Mouse (Mus musculus): ENCODE data around the gene Mgst2. TPM values are rescaled to one million over a fixed set of nuclear protein-coding genes. Genes with fewer than 3 reads are reported as not detected.

The Mgst2 gene
- polyA plus RNA-seq, 1 experiment from 2014 or later: 0.90 TPM

DNA sequence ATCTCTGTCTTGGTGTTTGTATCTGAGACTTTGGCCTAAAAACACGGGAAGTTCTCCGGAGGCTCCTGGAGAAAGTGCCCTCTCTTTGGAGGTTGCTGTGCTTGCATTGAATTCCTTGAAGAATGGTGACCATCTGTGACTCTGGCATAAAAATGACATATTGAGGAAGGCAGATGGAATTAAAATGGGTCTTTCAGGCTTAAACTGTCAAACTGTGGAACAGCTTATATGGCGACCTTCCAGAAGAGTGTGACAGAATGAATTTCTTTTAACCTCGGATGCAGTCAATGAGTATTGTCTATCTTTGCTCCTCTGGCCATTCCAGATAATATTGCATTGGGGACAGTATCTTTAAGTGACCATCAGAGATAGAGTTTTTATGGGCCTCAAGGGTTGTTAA, 28.2 kb upstream of the Mgst2 start:
- 91% methylated on average over 4 of the region's 4 CpGs for WGBS
- no peaks in the 10 kb centered on the region for H3K36me3 ChIP-seq (replicated peaks; ENCODE audit: control insufficient read depth, insufficient read depth, low read depth, low read length)
- no peaks in the 10 kb centered on the region for H3K4me1 ChIP-seq (ENCODE audit: control insufficient read depth, insufficient read depth, low read length)
- H3K9me3 ChIP-seq (replicated peaks; ENCODE audit: control insufficient read depth, low read length): no peaks in the 10 kb centered on the region; the same call in 1 of the 2 replicates
- H3K9ac ChIP-seq (replicated peaks; ENCODE audit: low read length): no peak overlapping the region
- H3K4me2 ChIP-seq (ENCODE audit: low read depth, low read length): no peak overlapping the region
- H3K27me3 ChIP-seq (ENCODE audit: control insufficient read depth, insufficient read depth, low read length): no peaks in the 10 kb centered on the region
- H3K27ac ChIP-seq (replicated peaks; ENCODE audit: low read depth, low read length): no peak overlapping the region
- ATAC-seq (replicated peaks; ENCODE audit: insufficient number of reproducible peaks, low FRiP score, low TSS enrichment, low read depth): no peak
- no peak overlapping the region for H3K4me3 ChIP-seq (ENCODE audit: low read depth, low read length)
- DNase-seq (ENCODE audit: low spot score): no peak

DNA sequence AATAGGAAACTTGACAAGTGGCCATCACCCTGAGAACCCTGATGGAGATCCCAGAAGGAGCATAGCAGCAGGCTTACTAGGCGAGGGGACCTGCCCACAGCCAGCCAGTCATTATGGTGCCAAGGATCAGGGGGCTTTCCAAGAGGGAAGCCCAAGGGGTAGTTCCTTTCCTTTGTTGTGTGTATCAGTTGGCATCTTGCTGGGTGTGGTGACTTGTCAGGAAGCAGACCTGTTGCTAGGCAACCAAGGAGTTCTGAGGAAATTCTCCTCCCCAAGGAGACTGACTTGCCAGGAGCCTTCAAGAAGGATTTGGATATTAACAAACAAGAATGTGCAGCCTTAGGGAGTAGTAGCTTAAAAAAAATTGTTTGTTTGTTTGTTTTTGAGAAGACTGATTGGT, 25.7 kb upstream of the Mgst2 start:
- WGBS: 77% methylated on average over 1 of the region's 1 CpGs
- ATAC-seq (replicated peaks; ENCODE audit: insufficient number of reproducible peaks, low FRiP score, low TSS enrichment, low read depth): no peak
- no peaks in the 10 kb centered on the region; the same call in 1 of the 2 replicates for H3K9me3 ChIP-seq (replicated peaks; ENCODE audit: control insufficient read depth, low read length)
- no peak overlapping the region for H3K9ac ChIP-seq (replicated peaks; ENCODE audit: low read length)
- H3K4me3 ChIP-seq (ENCODE audit: low read depth, low read length): no peak overlapping the region
- no peaks in the 10 kb centered on the region for H3K4me1 ChIP-seq (ENCODE audit: control insufficient read depth, insufficient read depth, low read length)
- H3K36me3 ChIP-seq (replicated peaks; ENCODE audit: control insufficient read depth, insufficient read depth, low read depth, low read length): no peaks in the 10 kb centered on the region
- no peak for DNase-seq (ENCODE audit: low spot score)
- H3K4me2 ChIP-seq (ENCODE audit: low read depth, low read length): no peak overlapping the region
- no peaks in the 10 kb centered on the region for H3K27me3 ChIP-seq (ENCODE audit: control insufficient read depth, insufficient read depth, low read length)
- H3K27ac ChIP-seq (replicated peaks; ENCODE audit: low read depth, low read length): no peak overlapping the region

DNA sequence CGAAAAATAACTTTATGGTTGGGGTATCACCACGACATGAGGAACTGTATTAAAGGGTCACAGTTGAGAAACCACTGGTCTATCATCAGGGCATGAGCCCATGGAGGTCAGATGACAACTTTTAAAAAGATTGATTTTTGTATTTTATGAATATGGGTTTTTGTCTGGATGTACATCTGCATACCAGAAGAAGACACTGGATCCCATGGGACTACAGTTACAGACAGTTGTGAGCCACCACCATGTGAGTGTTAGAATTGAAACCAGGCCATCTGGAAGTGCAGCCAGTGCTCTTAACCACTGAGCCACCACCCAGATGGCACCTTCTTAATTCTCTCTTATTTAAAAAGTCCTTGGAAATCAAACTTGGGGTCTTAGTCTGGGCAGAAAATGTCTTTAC, 24.2 kb upstream of the Mgst2 start:
- no peaks in the 10 kb centered on the region for H3K27me3 ChIP-seq (ENCODE audit: control insufficient read depth, insufficient read depth, low read length)
- H3K4me3 ChIP-seq (ENCODE audit: low read depth, low read length): no peak overlapping the region
- no peak overlapping the region for H3K4me2 ChIP-seq (ENCODE audit: low read depth, low read length)
- no peak overlapping the region for H3K27ac ChIP-seq (replicated peaks; ENCODE audit: low read depth, low read length)
- 91% methylated on average over 2 of the region's 2 CpGs for WGBS
- H3K36me3 ChIP-seq (replicated peaks; ENCODE audit: control insufficient read depth, insufficient read depth, low read depth, low read length): no peaks in the 10 kb centered on the region
- no peak overlapping the region for H3K9ac ChIP-seq (replicated peaks; ENCODE audit: low read length)
- no peaks in the 10 kb centered on the region for H3K4me1 ChIP-seq (ENCODE audit: control insufficient read depth, insufficient read depth, low read length)
- ATAC-seq (replicated peaks; ENCODE audit: insufficient number of reproducible peaks, low FRiP score, low TSS enrichment, low read depth): no peak
- H3K9me3 ChIP-seq (replicated peaks; ENCODE audit: control insufficient read depth, low read length): no peaks in the 10 kb centered on the region; the same call in 1 of the 2 replicates
- DNase-seq (ENCODE audit: low spot score): no peak

DNA sequence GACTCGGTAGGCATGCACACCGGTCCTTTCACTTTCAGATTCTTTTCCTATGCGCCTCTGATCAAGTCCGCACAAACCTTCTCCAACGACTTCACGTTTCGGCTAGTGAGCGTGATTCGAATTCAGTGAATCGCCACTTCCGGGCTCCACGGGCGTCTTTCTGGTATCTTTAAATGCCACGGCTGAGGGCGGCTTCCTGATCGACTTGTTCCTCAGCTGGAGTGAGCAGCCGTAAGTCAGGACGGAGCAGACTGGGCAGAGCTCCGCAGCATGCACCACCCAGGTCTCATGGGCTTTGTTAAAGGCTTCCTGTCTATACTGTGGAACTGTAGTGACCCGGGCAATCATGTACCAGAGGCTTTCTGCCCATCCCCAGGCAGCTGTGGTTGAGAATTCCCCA, 23.5 kb upstream of the Mgst2 start:
- no peaks in the 10 kb centered on the region; the same call in 1 of the 2 replicates for H3K9me3 ChIP-seq (replicated peaks; ENCODE audit: control insufficient read depth, low read length)
- no peak overlapping the region for H3K4me2 ChIP-seq (ENCODE audit: low read depth, low read length)
- H3K36me3 ChIP-seq (replicated peaks; ENCODE audit: control insufficient read depth, insufficient read depth, low read depth, low read length): no peaks in the 10 kb centered on the region
- H3K27ac ChIP-seq (replicated peaks; ENCODE audit: low read depth, low read length): no peak overlapping the region
- H3K9ac ChIP-seq (replicated peaks; ENCODE audit: low read length): no peak overlapping the region
- 87% methylated on average over 20 of the region's 20 CpGs for WGBS
- H3K4me1 ChIP-seq (ENCODE audit: control insufficient read depth, insufficient read depth, low read length): no peaks in the 10 kb centered on the region
- ATAC-seq (replicated peaks; ENCODE audit: insufficient number of reproducible peaks, low FRiP score, low TSS enrichment, low read depth) (no peak), DNase-seq (ENCODE audit: low spot score) (no peak)
- H3K4me3 ChIP-seq (ENCODE audit: low read depth, low read length): no peak overlapping the region
- no peaks in the 10 kb centered on the region for H3K27me3 ChIP-seq (ENCODE audit: control insufficient read depth, insufficient read depth, low read length)

DNA sequence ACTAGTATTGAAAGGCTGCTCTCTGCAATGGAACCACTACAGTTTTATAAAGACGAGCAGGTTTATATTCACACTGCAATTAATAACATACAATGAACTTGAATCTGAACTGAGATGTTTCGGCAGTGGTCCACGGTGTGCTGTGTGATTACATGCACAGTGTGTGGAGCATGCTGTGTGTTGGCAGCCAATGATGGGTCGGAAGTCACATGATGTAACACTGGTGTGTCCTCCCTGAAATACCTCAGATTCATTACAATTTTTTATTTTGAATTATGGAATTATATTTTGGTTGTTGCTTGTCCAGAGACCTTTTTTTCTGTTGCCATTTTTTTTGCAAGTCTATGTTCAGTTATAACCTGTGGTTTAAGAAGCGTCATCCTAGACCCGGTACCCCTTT, 22.8 kb upstream of the Mgst2 start:
- no peaks in the 10 kb centered on the region for H3K36me3 ChIP-seq (replicated peaks; ENCODE audit: control insufficient read depth, insufficient read depth, low read depth, low read length)
- ATAC-seq (replicated peaks; ENCODE audit: insufficient number of reproducible peaks, low FRiP score, low TSS enrichment, low read depth) (no peak), DNase-seq (ENCODE audit: low spot score) (no peak)
- no peak overlapping the region for H3K9ac ChIP-seq (replicated peaks; ENCODE audit: low read length)
- no peak overlapping the region for H3K4me3 ChIP-seq (ENCODE audit: low read depth, low read length)
- H3K4me1 ChIP-seq (ENCODE audit: control insufficient read depth, insufficient read depth, low read length): no peaks in the 10 kb centered on the region
- no peaks in the 10 kb centered on the region; the same call in 1 of the 2 replicates for H3K9me3 ChIP-seq (replicated peaks; ENCODE audit: control insufficient read depth, low read length)
- no peak overlapping the region for H3K27ac ChIP-seq (replicated peaks; ENCODE audit: low read depth, low read length)
- H3K27me3 ChIP-seq (ENCODE audit: control insufficient read depth, insufficient read depth, low read length): no peaks in the 10 kb centered on the region
- H3K4me2 ChIP-seq (ENCODE audit: low read depth, low read length): no peak overlapping the region
- 88% methylated on average over 6 of the region's 6 CpGs for whole genome bisulfite sequencing

DNA sequence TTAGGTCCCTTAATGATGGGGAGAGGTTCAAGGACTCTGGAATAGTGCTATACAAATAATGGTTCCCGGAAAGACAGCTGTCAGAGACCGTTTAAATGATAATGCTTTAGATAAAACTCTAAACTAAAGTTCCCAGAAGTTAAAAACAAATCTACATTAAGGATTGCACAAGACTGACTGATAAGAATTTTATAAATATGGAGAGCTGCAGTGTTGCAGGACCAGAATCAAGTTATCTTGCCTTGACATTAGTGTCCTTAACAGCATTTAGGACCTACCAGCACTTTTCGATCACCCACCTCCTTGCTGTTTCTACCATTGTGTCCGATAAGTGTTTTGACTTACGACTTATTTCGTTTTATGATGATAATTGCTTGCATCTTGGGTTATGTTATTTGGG, 21.9 kb upstream of the Mgst2 start:
- ATAC-seq (replicated peaks; ENCODE audit: insufficient number of reproducible peaks, low FRiP score, low TSS enrichment, low read depth) (no peak), DNase-seq (ENCODE audit: low spot score) (no peak)
- Histone ChIP-seq H3K27me3 (ENCODE audit: control insufficient read depth, insufficient read depth, low read length) (no peaks in the 10 kb centered on the region), H3K9me3 (replicated peaks; ENCODE audit: control insufficient read depth, low read length) (no peaks in the 10 kb centered on the region; the same call in 1 of the 2 replicates), H3K27ac (replicated peaks; ENCODE audit: low read depth, low read length) (no peak overlapping the region), H3K4me3 (ENCODE audit: low read depth, low read length) (no peak overlapping the region), H3K36me3 (replicated peaks; ENCODE audit: control insufficient read depth, insufficient read depth, low read depth, low read length) (no peaks in the 10 kb centered on the region), H3K4me1 (ENCODE audit: control insufficient read depth, insufficient read depth, low read length) (no peaks in the 10 kb centered on the region), H3K9ac (replicated peaks; ENCODE audit: low read length) (no peak overlapping the region), H3K4me2 (ENCODE audit: low read depth, low read length) (no peak overlapping the region)
- WGBS: 94% methylated on average over 6 of the region's 6 CpGs

DNA sequence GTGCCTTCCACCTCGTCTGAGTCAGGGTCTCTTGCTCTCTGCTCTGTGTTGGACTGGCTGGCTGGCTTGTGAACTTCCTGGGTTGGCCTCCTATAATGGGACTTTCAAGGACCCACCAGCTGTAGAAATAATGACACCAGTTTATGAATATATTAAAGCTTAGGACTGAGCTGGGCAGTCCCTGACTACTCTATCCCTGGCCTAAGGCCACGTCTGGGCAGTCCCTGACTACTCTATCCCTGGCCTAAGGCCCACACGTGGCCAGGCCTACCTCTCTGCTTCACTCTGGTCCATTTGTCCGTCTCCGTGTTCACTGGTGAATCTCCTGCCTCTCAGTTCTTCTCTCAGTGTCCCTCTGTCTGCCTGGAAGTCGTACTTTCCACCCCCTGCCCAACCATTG, 14.7 kb upstream of the Mgst2 start:
- H3K4me3 ChIP-seq (ENCODE audit: low read depth, low read length): no peak overlapping the region
- H3K9me3 ChIP-seq (replicated peaks; ENCODE audit: control insufficient read depth, low read length): no peaks in the 10 kb centered on the region
- H3K27ac ChIP-seq (replicated peaks; ENCODE audit: low read depth, low read length): no peak overlapping the region
- H3K9ac ChIP-seq (replicated peaks; ENCODE audit: low read length): no peak overlapping the region
- no peaks in the 10 kb centered on the region for H3K27me3 ChIP-seq (ENCODE audit: control insufficient read depth, insufficient read depth, low read length)
- no peak for ATAC-seq (replicated peaks; ENCODE audit: insufficient number of reproducible peaks, low FRiP score, low TSS enrichment, low read depth)
- H3K36me3 ChIP-seq (replicated peaks; ENCODE audit: control insufficient read depth, insufficient read depth, low read depth, low read length): no peaks in the 10 kb centered on the region
- no peaks in the 10 kb centered on the region; the same call in 1 of the 2 replicates for H3K4me1 ChIP-seq (ENCODE audit: control insufficient read depth, insufficient read depth, low read length)
- H3K4me2 ChIP-seq (ENCODE audit: low read depth, low read length): no peak overlapping the region
- no peak for DNase-seq (ENCODE audit: low spot score)
- WGBS: 84% methylated on average over 6 of the region's 6 CpGs

DNA sequence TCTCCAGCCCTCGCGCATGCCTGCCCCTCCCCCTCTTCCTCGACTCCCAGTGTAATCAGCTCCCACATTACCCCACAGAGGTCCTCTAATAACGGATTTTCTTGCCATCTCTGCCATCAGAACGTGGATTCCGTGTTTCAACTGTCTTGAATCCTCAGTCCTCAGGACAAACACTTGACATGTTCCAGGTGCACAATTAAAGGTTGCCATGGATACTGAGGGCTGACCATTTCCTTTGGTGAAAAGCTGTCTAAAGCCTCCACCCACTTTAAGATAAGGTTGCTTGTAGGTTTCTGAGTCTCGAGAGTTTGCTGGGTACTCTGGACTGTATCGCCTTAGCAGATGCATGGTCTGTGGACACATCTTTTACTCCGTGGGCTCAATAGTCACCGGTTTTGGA, 13.9 kb upstream of the Mgst2 start:
- H3K9me3 ChIP-seq (replicated peaks; ENCODE audit: control insufficient read depth, low read length): no peaks in the 10 kb centered on the region
- no peaks in the 10 kb centered on the region; the same call in 1 of the 2 replicates for H3K4me1 ChIP-seq (ENCODE audit: control insufficient read depth, insufficient read depth, low read length)
- no peak overlapping the region for H3K9ac ChIP-seq (replicated peaks; ENCODE audit: low read length)
- H3K4me2 ChIP-seq (ENCODE audit: low read depth, low read length): no peak overlapping the region
- ATAC-seq (replicated peaks; ENCODE audit: insufficient number of reproducible peaks, low FRiP score, low TSS enrichment, low read depth) (no peak), DNase-seq (ENCODE audit: low spot score) (no peak)
- H3K27me3 ChIP-seq (ENCODE audit: control insufficient read depth, insufficient read depth, low read length): no peaks in the 10 kb centered on the region
- H3K27ac ChIP-seq (replicated peaks; ENCODE audit: low read depth, low read length): no peak overlapping the region
- no peak overlapping the region for H3K4me3 ChIP-seq (ENCODE audit: low read depth, low read length)
- H3K36me3 ChIP-seq (replicated peaks; ENCODE audit: control insufficient read depth, insufficient read depth, low read depth, low read length): no peaks in the 10 kb centered on the region
- WGBS: 67% methylated on average over 10 of the region's 10 CpGs

All from embryonic facial prominence, embryonic 11.5 days (tissue).